Mouse (Mus musculus) induced T-regulatory cell, adult 2 months (primary cell): ENCODE results near the gene Ift122.

Source experiments
- DNase-seq: peaks from one replicate; pipeline ENCODE4 v3.0.0-alpha.2; 2012; ENCODE audit warnings: low read depth

The Ift122 gene

DNA sequence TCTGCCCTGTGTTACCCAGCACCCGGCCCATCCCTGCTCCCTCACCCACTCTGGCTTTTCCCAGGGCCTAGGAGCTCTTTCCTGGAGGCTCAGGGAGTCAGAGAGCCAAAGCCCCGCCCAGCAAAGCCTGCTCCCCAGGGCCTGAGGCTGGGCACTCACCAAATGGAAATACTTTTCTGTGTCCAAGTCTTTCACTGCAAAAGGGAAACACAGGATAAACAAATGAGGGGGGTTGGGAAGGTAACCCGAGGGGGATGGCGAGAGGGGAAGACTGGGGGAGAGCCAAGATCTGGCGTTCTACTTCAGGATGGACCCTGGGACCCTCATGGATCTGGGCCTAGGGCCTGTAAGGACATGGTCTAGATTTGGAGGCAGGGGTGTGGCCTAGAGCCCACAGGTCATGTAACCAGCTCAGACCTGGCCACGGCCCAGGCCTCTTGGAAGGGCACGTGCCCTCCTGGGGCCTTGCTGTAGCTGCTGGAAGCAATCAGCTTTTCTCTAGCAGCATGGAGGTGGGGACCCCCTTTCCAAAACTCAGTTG, 106.0 kb downstream of the Ift122 start:
- DNase-seq: no peak

DNA sequence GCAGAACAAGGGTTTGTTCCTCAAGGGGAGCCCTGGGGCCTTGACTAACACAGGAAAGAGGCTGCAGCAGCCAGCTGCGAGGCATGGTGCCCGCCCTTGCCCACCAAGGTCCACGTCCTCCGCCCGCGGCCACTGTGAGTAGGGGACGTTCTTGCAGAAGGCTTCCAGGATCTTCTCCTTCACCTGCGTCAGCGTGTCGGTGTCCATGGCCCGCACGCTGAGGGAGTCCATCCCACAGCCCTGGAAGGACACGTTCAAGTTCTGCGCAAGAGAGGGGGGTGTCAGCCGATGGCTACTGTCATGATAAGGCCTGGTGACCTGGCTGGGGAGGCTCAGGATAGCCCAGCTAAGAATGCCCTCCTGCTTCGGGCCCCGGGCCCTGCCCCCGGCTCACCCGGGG, 107.1 kb downstream of the Ift122 start:
- DNase-seq: no peak

DNA sequence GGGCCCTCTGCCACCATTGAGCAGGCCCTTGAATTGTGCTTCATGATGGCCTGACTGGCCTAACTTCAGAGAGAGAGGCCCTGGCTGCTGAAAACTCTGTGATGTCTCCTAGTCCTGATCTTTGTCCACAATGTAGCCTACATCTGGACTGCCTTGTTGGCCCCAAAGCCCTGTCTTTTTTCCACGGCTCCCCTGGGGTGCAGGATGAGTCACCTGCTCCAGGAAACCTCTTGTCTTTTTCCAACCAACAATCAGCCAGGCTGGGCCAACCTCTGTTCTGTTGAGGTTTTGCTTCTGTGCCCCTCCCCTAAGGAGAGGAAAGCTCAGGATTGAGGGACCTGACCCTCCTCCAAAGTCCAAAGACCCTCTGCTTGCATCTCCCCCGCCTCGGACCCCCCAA, 108.5 kb downstream of the Ift122 start:
- DNase-seq: no peak

DNA sequence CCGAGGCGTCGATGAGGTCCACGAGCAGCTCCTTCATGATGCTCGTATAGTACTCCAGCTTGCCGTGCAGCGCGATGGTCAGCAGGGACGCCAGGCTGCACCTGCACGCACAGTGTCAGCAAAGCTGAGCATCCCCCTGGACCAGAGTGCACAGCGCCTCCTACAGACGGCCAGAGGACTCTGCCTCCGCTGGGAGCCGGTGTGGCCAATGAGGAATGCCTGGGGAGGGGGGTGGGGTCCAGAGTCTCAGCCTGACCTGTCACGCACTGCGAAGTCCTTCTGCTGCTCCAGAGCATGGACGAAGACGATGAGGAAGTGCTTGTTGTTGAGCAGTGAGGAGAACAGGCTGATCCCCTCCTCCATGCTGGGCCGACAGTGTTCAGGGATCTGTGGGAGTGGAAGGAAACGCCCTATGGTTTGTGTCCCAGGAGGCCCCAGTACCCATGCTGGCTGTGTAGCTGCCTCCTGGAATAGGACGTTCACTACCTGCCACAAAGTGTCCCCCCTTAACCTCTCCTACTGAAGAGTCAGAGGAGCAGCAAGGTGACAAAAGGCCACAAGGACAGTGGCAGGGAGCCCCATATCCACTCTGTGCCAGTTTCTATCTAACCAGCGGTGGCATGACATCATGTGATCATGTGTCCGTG, 109.3 kb downstream of the Ift122 start:
- DNase-seq: no peak

DNA sequence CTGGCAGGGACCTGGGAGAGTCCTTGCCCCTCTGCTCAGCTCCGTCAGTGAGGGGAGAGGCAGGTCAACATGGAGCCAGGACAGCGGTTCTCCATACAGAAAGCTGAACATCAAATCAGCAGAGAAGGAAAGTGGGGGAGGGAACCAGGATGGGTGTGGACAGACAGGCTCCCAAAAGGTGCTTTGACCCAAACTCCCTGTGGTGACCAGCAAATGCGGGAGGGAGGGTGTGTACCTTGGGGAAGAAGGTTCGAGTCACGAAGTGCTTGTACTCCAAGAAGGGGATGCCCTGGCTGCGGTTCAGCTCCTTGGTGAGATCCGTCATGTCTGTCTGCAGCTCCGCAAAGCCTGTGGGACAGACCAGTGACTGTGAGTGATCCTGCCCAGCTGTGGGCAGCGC, 110.4 kb downstream of the Ift122 start:
- no peak for DNase-seq

DNA sequence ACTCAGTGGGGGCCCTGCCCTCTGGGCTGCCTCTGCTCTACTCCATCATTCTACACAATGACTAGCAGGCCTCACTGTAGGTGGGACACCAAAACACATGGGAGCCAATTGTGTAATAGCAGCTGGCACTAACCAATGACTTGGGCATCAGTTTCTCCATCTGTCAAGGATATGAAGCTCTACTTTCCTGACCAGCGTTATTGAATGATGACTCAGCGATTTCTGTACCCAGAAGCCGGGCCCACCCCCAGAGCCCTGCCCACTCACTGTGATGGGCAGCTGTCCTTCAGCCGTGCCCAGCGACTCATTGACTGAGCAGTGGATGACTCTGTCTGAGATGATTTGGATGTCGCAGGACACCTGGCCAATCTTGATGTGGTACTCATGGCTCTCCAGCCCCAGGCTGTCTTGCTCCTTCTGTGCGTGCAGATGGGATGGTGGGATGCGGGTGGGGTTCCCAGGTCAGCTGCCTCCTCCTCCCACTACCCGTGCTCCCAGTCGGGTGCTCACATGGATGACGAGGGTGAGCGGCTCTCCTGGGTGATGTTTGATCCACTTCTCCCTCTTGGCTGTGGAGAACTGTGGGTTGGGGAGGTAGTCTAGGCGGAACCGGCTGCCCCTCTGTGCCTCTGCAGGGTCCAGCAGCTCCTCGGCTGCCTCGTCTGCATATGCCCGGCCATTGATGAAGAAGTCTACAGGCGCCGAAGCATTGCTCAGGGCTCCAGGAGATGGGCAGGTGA, 113.1 kb downstream of the Ift122 start:
- no peak for DNase-seq

DNA sequence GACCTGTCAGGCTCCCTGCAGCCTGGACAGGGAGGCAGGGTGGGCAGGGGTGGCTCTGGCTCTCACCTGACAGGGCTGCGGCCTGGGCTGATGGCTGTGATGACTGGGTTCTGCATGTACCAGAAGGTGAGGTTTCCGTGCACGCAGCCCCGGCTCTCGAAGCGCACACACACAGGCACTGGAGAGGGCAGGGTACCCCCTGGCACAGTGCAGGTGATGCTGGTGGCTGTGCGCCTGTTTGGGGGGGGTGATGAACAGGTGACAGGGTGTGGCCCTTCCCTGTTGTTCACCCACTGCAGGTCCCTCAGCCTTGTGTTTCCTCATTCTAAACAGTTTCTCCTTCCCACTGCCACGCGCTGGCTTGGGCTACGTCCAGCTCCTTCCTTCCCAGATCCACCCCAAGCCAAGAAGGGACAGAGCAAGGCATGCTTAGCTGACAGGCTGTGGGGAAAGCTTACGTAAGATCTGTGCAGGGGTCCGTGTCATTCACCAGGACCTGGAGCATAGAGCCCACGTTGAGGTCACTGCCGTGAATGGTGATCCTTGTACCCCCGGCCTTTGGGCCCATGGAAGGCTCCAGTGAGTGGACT, 114.1 kb downstream of the Ift122 start:
- DNase-seq: no peak

DNA sequence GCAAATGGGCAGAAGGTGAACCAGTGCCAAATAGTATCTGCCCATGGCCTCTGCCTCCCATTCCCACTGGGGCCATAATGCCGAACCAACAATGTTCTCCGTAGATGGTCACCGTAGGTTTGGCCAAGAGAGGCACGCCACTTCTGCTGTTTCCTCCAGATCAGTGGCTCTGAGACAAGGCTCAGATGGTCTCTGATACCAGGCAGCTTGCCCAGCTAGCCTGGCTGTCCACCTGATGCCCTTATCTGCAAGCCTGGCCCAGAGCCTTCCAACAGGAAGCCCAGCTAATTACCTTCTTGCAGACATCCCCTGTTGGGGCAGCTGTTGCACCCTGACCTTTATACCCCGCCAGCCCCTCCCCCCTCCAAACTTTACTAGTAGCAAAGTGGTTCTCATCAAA, 114.8 kb downstream of the Ift122 start:
- DNase-seq: no peak

DNA sequence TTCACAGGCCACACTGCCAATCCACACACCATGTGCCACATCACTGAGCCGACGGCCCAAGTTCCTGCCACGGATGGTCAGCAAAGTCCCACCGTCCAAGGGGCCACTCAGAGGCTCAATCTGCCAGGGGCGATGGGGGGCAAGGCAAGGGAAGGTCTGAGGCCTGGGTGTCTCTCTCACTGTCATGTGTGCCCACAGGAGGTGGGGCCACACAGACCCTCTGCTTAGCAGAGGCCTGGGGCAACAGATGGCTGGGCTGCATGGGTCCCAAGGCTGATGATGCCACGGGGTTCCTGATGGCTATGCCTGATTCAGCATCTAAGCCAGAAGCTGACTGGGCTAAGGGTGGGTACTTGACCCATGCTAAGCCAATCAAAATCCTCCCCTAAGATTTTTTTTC, 115.4 kb downstream of the Ift122 start:
- no peak for DNase-seq

DNA sequence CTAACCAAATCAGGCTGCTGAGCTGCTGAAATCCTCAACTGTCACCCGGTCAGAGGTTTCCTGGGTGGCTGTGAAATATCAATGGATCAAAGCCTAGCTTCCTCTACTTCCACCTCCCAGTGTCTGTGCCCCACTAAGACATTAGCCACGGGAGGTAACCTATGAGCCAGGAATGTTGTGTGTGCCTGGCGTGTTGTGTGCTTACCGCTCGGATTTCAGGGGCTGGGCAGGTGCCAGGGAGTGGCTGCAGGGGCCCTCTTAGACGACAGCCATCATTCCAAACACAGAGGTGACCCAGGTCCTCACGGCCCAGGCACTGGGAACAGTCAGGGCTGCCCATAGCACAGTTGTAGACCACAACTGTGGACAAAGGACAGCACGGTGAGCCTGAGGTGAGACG, 115.8 kb downstream of the Ift122 start:
- DNase-seq: no peak

DNA sequence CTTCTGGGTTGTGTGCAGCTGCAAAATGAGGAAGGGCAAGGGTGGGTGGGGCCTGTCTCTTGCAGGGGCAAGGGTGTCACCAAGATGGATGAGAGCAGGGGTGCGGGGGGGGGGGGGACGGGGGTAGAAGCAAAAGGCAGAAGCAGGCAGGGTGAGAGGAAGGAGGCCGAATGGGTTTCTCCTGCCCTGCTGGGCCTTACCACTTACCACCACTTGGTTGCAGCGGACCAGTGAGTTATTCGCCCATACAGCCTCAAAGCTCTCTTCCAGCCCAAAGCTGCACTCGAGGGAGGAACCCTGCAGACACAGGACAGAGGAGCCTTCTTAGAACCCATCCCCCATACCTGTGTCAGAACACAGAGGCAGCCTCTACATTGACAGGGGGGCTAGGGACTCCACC, 116.7 kb downstream of the Ift122 start:
- DNase-seq: no peak

DNA sequence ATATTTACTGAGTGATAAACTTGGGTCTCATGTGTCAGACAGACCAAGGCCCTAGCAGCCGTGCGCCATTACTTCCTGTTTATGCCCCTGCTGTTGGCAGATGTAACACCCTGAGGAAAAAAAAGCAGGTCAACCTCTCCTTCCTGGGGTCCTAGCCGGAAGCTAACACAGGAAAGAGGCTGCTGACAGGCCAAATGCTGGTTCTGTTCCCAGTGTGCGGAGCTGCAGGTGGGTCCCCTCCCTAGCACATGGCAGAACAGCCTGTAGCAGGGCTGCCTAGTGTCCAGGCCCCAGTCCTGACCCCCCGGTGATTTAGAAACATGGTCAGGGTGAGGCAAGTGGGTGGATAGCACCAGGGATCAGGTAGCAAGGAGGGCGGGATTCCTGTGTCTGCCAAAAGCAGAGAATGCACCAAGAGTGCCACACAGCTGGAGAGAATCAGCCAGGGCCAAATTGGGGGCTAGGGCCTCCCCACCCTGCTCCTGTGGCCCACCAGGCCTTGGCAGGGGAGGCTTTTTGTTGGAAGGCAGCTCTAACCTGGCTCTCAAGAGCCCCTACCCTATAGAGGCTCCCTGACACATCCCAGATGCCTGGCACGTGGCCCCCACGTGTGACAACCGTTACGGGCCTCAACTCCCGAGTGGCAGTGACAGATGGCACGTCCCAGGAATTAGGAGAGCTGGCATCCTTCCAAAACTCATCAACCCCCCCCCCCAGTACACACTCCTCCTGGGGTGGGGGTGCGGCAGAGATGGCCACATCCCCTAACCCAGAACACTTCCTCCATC, 118.2 kb downstream of the Ift122 start:
- DNase-seq: no peak

DNA sequence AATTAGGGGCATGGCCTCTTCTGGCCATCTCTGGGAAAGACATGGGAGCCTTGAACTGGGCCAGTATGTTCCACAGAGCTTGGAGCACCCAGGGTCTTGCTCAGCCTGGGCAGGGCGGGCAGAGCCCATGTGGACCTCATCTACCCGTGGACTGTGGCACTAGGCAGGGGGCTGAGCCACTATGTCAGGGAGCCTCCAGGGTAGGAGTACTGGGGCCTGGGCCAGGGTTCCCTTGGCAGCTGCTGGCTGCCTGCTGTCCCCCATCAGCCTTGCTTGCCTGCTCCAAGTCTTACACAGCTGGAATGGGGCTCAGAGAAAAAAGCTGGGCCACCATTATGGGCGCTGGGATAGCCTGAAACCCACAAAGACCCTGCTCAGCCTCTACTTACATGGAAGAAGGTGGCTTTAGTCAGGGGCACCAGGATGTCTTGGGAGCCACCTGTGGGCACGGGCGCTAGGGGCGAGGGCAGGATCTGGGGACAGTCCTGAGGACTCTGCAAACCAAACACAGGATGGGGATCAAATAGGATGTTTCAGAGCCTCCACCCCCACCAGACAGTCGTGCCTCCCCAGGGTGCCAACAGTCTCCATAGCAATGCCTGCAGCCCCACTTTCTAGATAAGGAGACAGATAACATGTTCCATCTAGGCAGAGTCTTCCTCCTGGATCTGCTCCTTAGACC, 119.0 kb downstream of the Ift122 start:
- DNase-seq: no peak

DNA sequence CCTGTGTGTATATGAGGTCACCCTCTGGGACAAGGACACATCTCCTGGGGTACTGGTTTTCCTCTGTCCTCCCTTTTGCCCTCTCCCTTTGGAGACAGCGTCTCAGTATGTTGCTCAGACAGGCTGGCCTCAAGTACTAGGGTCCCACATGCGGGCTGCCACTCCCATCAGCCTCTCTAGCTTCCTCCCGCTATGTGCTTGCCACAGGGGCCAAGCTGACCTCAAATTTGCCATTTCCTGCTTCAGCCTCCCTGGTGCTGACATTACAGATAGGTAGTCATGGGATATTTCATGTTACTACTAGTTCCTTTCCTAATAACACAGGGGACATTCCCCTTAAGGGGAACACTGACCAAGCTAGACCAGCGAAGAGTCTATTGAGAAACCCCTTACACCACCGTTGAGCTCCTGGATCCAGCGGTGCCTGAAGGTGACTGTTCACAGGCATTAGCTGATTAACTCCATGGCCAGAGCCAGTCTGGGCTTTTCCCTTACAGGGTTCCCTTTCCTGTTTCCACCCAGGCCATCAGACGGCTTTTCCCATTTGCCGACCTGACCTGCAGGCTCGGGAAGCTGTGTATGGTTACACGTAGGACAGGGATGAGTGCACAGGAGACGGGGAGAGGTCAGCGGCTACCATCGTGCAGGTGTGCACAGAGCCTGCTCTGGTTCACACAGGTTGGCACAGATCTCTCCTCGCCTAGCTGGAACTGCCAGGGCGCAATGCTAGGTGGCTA, 120.0 kb downstream of the Ift122 start:
- no peak for DNase-seq

DNA sequence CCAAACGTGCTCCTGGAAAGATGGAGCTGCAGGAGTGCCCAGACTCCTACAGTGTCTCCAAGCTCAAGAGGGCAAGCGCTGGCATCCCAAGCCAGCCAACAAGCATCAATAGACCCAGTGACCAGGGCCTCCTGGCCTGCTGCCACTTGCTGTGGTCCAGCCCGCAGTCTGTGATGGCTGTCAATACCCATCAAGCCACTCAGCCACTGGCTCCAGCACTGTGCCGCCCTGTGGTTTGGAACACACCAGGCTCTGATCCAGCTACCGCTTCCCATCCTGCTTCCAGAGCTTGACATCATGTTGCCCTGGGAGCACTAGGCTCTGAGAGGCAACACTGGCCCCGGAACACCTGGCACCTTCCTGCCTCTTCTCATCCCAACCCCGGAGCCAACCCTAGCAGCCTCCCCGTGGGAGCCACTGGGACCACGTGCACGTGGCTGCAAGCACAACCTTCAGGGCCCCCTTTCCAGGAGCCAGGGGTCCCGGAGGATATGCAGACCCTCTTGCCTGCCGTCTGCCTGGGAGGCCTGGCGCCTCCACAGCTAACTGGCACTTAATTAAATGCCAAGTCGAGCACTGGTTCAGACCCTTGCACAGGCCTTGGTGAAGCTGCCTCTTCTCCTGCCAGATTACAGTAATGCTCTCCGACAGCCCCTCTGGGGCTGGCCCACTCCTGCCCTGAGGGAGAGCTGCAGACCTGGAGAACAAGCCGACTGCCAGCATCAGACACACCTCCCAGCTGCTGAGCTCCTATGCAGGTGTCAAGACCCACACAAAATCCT, 120.8 kb downstream of the Ift122 start:
- no peak for DNase-seq

DNA sequence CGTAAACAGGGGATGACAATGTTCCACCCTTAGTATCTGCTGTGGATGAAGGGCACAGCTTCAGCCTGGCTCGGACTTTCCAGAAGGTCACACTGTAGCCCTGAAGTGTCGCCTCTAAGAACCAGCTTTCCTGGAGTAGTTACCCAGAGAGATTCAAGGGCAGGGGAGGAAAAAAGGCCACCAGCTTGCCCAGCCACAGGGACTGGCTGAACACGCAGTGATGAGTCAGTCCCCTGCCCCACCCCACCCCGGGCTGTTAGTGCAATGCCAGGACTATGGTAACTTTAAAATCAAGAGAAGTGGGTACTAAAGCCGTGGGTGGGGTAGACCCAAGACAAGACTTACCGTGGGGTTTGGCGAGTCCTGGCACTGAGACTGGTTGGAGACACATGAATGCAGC, 122.3 kb downstream of the Ift122 start:
- no peak for DNase-seq
